Mouse (Mus musculus): ENCODE measurements around the gene Fopnl.

- TF ChIP-seq POLR2A (IDR thresholded peaks at IDR 0.05; ENCODE audit: extremely low read depth, insufficient read depth, low read length) (no peak), CTCF (IDR thresholded peaks at IDR 0.05; ENCODE audit: extremely low read depth, insufficient read depth, low read length) (no peak)
These were observed 58.3 kb downstream of the Fopnl start for GRCm38 (mm10) chr16:14258856-14259255.

Data from cortical plate, adult 2 months (tissue).